Mouse (Mus musculus): ENCODE data around the gene Rbfox1.

- TF ChIP-seq MYOD1 (IDR thresholded peaks at IDR 0.05; ENCODE audit: control insufficient read depth, insufficient read length, low read depth) (no peak), CEBPB (IDR thresholded peaks at IDR 0.05; ENCODE audit: low read depth) (no peak), FOSL1 (IDR thresholded peaks at IDR 0.05; ENCODE audit: insufficient read depth, low read length, poor library complexity, severe bottlenecking) (no peak), CTCF (IDR thresholded peaks at IDR 0.05; ENCODE audit: control insufficient read depth, insufficient read depth, insufficient read length) (no peak)
Observed at GRCm38 (mm10) chr16:7302416-7302815, 1417.3 kb downstream of the Rbfox1 start.

All from C2C12 (cell line).